Mouse (Mus musculus): ENCODE results near the gene 2810006K23Rik. TPM values are rescaled to one million over a fixed set of nuclear protein-coding genes. Genes with fewer than 3 reads are reported as not detected.

Gene 2810006K23Rik
- total RNA-seq, 1 experiment from 2014 or later, result 4.0 TPM

- no peak for ATAC-seq (replicated peaks; ENCODE audit: insufficient number of reproducible peaks, low FRiP score, low TSS enrichment, poor library complexity, severe bottlenecking)
Observed at GRCm38 (mm10) chr5:124366721-124367120, 38.8 kb downstream of the 2810006K23Rik start.

GRCm38 (mm10) chr5:124374298-124374697 is 46.4 kb downstream of the 2810006K23Rik start:
- no peak for ATAC-seq (replicated peaks; ENCODE audit: insufficient number of reproducible peaks, low FRiP score, low TSS enrichment, poor library complexity, severe bottlenecking)

GRCm38 (mm10) chr5:124376401-124376800 is 48.5 kb downstream of the 2810006K23Rik start:
- no peak for ATAC-seq (replicated peaks; ENCODE audit: insufficient number of reproducible peaks, low FRiP score, low TSS enrichment, poor library complexity, severe bottlenecking)

GRCm38 (mm10) chr5:124377149-124377548 is 49.3 kb downstream of the 2810006K23Rik start:
- peak; percentile 56 for ATAC-seq (replicated peaks; ENCODE audit: insufficient number of reproducible peaks, low FRiP score, low TSS enrichment, poor library complexity, severe bottlenecking)

- no peak for ATAC-seq (replicated peaks; ENCODE audit: insufficient number of reproducible peaks, low FRiP score, low TSS enrichment, poor library complexity, severe bottlenecking)
Observed at GRCm38 (mm10) chr5:124380121-124380520, 52.2 kb downstream of the 2810006K23Rik start.

GRCm38 (mm10) chr5:124387932-124388331 is 60.0 kb downstream of the 2810006K23Rik start:
- ATAC-seq (replicated peaks; ENCODE audit: insufficient number of reproducible peaks, low FRiP score, low TSS enrichment, poor library complexity, severe bottlenecking), result no peak

Other genes starting within 250 kb of the 2810006K23Rik start
- gene Abcb9, start 232.3 kb upstream of the 2810006K23Rik start, total RNA-seq (2017), result 1.6 to 4.0 TPM (median 2.5 TPM) in 3 replicates
- gene Ogfod2, start 215.8 kb upstream of the 2810006K23Rik start, total RNA-seq (2017), result 10.7 to 21.5 TPM (median 14.4 TPM) in 3 replicates
- gene Arl6ip4, start 212.0 kb upstream of the 2810006K23Rik start, total RNA-seq (2017), result 53.4 to 79.6 TPM (median 61.8 TPM) in 3 replicates
- gene Pitpnm2, start 78.3 kb upstream of the 2810006K23Rik start, total RNA-seq (2017), result 1.1 to 2.8 TPM (median 1.3 TPM) in 3 replicates
- 8.3 to 21.1 TPM (median 12.8 TPM) in 3 replicates for gene Mphosph9, start 117 bp upstream of the 2810006K23Rik start, total RNA-seq (2017)
- 91.4 to 168 TPM (median 101 TPM) in 3 replicates for gene Cdk2ap1, start 35.0 kb downstream of the 2810006K23Rik start, total RNA-seq (2017)
- gene Sbno1, start 97.9 kb downstream of the 2810006K23Rik start, total RNA-seq (2017), result 178 to 275 TPM (median 193 TPM) in 3 replicates
- gene Kmt5a, start 111.8 kb downstream of the 2810006K23Rik start, total RNA-seq (2017), result 78.3 to 109 TPM (median 102 TPM) in 3 replicates
- 47.8 to 86.1 TPM (median 71.4 TPM) in 3 replicates for gene Rilpl2, start 150.3 kb downstream of the 2810006K23Rik start, total RNA-seq (2017)
- gene Snrnp35, start 155.0 kb downstream of the 2810006K23Rik start, total RNA-seq (2017), result 7.4 to 12.5 TPM (median 9.8 TPM) in 3 replicates
- gene Rilpl1, start 203.3 kb downstream of the 2810006K23Rik start, total RNA-seq (2017), result 1.4 to 3.0 TPM in 2 of 3 replicates, not detected in the other
- 574 to 1,047 TPM (median 1,041 TPM) in 3 replicates for gene Tmed2, start 212.6 kb downstream of the 2810006K23Rik start, total RNA-seq (2017)
- 23.3 to 32.0 TPM (median 28.7 TPM) in 3 replicates for gene Ddx55, start 224.8 kb downstream of the 2810006K23Rik start, total RNA-seq (2017)

Measured in monocyte, adult 5-6 weeks (primary cell).